Mouse (Mus musculus) neural tube, embryonic 14.5 days (tissue): ENCODE results near the gene Fgfr2. TPM values are rescaled to one million over a fixed set of nuclear protein-coding genes. Genes with fewer than 3 reads are reported as not detected.

ENCODE experiments used
- ATAC-seq: fragments of 200-750 bp; cut with Nextera tagmentation; 2 replicates; pipeline ENCODE4 v1.8.0; 2017; ENCODE audit warnings: low read depth, mild to moderate bottlenecking, moderate TSS enrichment, moderate library complexity
- H3K27ac ChIP-seq: fragments of 300-500 bp; sonication (generic); 2 replicates; pipeline ENCODE4 v1.5.1; 2014; ENCODE audit warnings: low read depth, mild to moderate bottlenecking, control low read depth, low read length, moderate library complexity, mixed read lengths
- H3K27me3 ChIP-seq: fragments of 300-500 bp; sonication (generic); 2 replicates; pipeline ENCODE4 v1.6.1; 2014; ENCODE audit warnings: low read length; ENCODE audit not compliant: control insufficient read depth, insufficient read depth
- H3K36me3 ChIP-seq: fragments of 300-500 bp; sonication (generic); 2 replicates; pipeline ENCODE4 v1.6.1; 2014; ENCODE audit warnings: low read length, mixed read lengths; ENCODE audit not compliant: control insufficient read depth, insufficient read depth
- H3K4me1 ChIP-seq: fragments of 300-500 bp; sonication (generic); 2 replicates; pipeline ENCODE4 v1.6.1; 2014; ENCODE audit warnings: low read length; ENCODE audit not compliant: control insufficient read depth, insufficient read depth
- H3K4me2 ChIP-seq: fragments of 300-500 bp; sonication (generic); 2 replicates; pipeline ENCODE4 v1.6.1; 2014; ENCODE audit warnings: mild to moderate bottlenecking, low read depth, low read length, control low read depth
- H3K4me3 ChIP-seq: fragments of 300-500 bp; sonication (generic); 2 replicates; pipeline ENCODE4 v1.5.1; 2014; ENCODE audit warnings: low read depth, low read length, control low read depth, mixed read lengths
- H3K9ac ChIP-seq: fragments of 300-500 bp; sonication (generic); replicated peaks from 2 replicates; pipeline ENCODE4 v1.6.1; 2014; ENCODE audit warnings: low read depth, mild to moderate bottlenecking, control low read depth, low read length, mixed read lengths
- H3K9me3 ChIP-seq: fragments of 300-500 bp; sonication (generic); 2 replicates; pipeline ENCODE4 v1.6.1; 2016; ENCODE audit warnings: low read length; ENCODE audit not compliant: control insufficient read depth
- WGBS: fragments of 180-500 bp; shearing (Covaris S2); extraction: QIAGEN DNeasy Blood & Tissue Kit; methylation state at CpG from one replicate; pipeline ENCODE4 v1.1.7; 2014; 5-methylcytosine and 5-hydroxymethylcytosine counted together
- polyA plus RNA-seq: library from polyadenylated mRNA; unstranded; fragments of >200 nt; fragmentation: Nextera tagmentation; extraction: Ambion mirVana; gene quantifications from 2 replicates; pipeline ENCODE4 v1.2.1, GENCODE M21; 2014

Gene Fgfr2
- polyA plus RNA-seq, 1 experiment from 2014 or later, result 28.1 TPM

- Histone ChIP-seq H3K9me3 (no peaks in the 10 kb centered on the region), H3K4me2 (no peak overlapping the region), H3K9ac (no peak overlapping the region), H3K36me3 (peaks cover 23% of the 10 kb centered on the region), H3K4me3 (no peak overlapping the region), H3K27me3 (no peaks in the 10 kb centered on the region), H3K27ac (no peak overlapping the region), H3K4me1 (peaks cover 4% of the 10 kb centered on the region; the same call in 1 of the 2 replicates)
- WGBS, result 93% methylated on average over 5 of the region's 5 CpGs
- ATAC-seq, result no peak
Observed at GRCm38 (mm10) chr7:132989839-132990238, 133.3 kb downstream of the Fgfr2 start.

- Histone ChIP-seq H3K27ac (no peak overlapping the region), H3K9ac (no peak overlapping the region), H3K27me3 (no peaks in the 10 kb centered on the region), H3K4me1 (no peaks in the 10 kb centered on the region), H3K36me3 (peaks cover 17% of the 10 kb centered on the region), H3K9me3 (no peaks in the 10 kb centered on the region), H3K4me3 (no peak overlapping the region), H3K4me2 (no peak overlapping the region)
- WGBS, result 37% methylated on average over 3 of the region's 3 CpGs
- no peak for ATAC-seq
Observed at GRCm38 (mm10) chr7:132982639-132983038, 140.5 kb downstream of the Fgfr2 start.

- Histone ChIP-seq H3K9me3 (no peaks in the 10 kb centered on the region), H3K4me1 (peaks cover 2% of the 10 kb centered on the region; the same call in 1 of the 2 replicates), H3K36me3 (peaks cover 7% of the 10 kb centered on the region), H3K9ac (no peak overlapping the region), H3K4me3 (no peak overlapping the region), H3K4me2 (no peak overlapping the region), H3K27me3 (no peaks in the 10 kb centered on the region), H3K27ac (no peak overlapping the region)
- WGBS, result 96% methylated on average over 2 of the region's 2 CpGs
- no peak for ATAC-seq
Observed at GRCm38 (mm10) chr7:132977981-132978380, 145.2 kb downstream of the Fgfr2 start.

- 60% methylated on average over 2 of the region's 2 CpGs for WGBS
- no peak for ATAC-seq
- H3K4me2 ChIP-seq, result no peak overlapping the region
- H3K27me3 ChIP-seq, result no peaks in the 10 kb centered on the region
- no peaks in the 10 kb centered on the region for H3K9me3 ChIP-seq
- no peak overlapping the region for H3K27ac ChIP-seq
- H3K4me3 ChIP-seq, result no peak overlapping the region
- peaks cover 2% of the 10 kb centered on the region; the same call in 1 of the 2 replicates for H3K4me1 ChIP-seq
- H3K9ac ChIP-seq, result no peak overlapping the region
- H3K36me3 ChIP-seq, result peaks cover 2% of the 10 kb centered on the region; the same call in 1 of the 2 replicates
Observed at GRCm38 (mm10) chr7:132976079-132976478, 147.1 kb downstream of the Fgfr2 start.

GRCm38 (mm10) chr7:132972079-132972478, 151.1 kb downstream of the Fgfr2 start:
- Histone ChIP-seq H3K9me3 (no peaks in the 10 kb centered on the region), H3K9ac (no peak overlapping the region), H3K4me1 (peaks cover 2% of the 10 kb centered on the region; the same call in 1 of the 2 replicates), H3K27me3 (no peaks in the 10 kb centered on the region), H3K4me2 (no peak overlapping the region), H3K4me3 (no peak overlapping the region), H3K36me3 (no peaks in the 10 kb centered on the region; the same call in 1 of the 2 replicates), H3K27ac (no peak overlapping the region)
- WGBS, result 94% methylated on average over 2 of the region's 2 CpGs
- no peak for ATAC-seq

- no peak for ATAC-seq
- Histone ChIP-seq H3K27ac (no peak overlapping the region), H3K9ac (no peak overlapping the region), H3K27me3 (no peaks in the 10 kb centered on the region), H3K4me3 (no peak overlapping the region), H3K4me2 (no peak overlapping the region), H3K4me1 (no peaks in the 10 kb centered on the region), H3K36me3 (no peaks in the 10 kb centered on the region), H3K9me3 (no peaks in the 10 kb centered on the region)
- 89% methylated on average over 2 of the region's 2 CpGs for WGBS
Observed at GRCm38 (mm10) chr7:132965707-132966106, 157.4 kb downstream of the Fgfr2 start.

- Histone ChIP-seq H3K4me2 (no peak overlapping the region), H3K27ac (no peak overlapping the region), H3K4me3 (no peak overlapping the region), H3K9ac (no peak overlapping the region), H3K36me3 (no peaks in the 10 kb centered on the region), H3K4me1 (no peaks in the 10 kb centered on the region), H3K9me3 (no peaks in the 10 kb centered on the region), H3K27me3 (no peaks in the 10 kb centered on the region)
- 86% methylated on average over 3 of the region's 3 CpGs for WGBS
- ATAC-seq, result no peak
Observed at GRCm38 (mm10) chr7:132964395-132964794, 158.8 kb downstream of the Fgfr2 start.

GRCm38 (mm10) chr7:132950613-132951012, 172.5 kb downstream of the Fgfr2 start:
- Histone ChIP-seq H3K4me1 (no peaks in the 10 kb centered on the region), H3K36me3 (no peaks in the 10 kb centered on the region), H3K9me3 (no peaks in the 10 kb centered on the region), H3K27ac (no peak overlapping the region), H3K4me3 (no peak overlapping the region), H3K27me3 (no peaks in the 10 kb centered on the region), H3K9ac (no peak overlapping the region), H3K4me2 (no peak overlapping the region)
- WGBS, result 93% methylated on average over 3 of the region's 3 CpGs
- ATAC-seq, result no peak

- Histone ChIP-seq H3K4me2 (no peak overlapping the region), H3K4me1 (no peaks in the 10 kb centered on the region), H3K36me3 (no peaks in the 10 kb centered on the region), H3K9ac (no peak overlapping the region), H3K27ac (no peak overlapping the region), H3K27me3 (no peaks in the 10 kb centered on the region), H3K9me3 (no peaks in the 10 kb centered on the region), H3K4me3 (no peak overlapping the region)
- WGBS, result 80% methylated on average over 4 of the region's 4 CpGs
- ATAC-seq, result no peak
Observed at GRCm38 (mm10) chr7:132949968-132950367, 173.2 kb downstream of the Fgfr2 start.
